Mouse (Mus musculus): ENCODE measurements around the gene Tpte.

The Tpte gene

DNA sequence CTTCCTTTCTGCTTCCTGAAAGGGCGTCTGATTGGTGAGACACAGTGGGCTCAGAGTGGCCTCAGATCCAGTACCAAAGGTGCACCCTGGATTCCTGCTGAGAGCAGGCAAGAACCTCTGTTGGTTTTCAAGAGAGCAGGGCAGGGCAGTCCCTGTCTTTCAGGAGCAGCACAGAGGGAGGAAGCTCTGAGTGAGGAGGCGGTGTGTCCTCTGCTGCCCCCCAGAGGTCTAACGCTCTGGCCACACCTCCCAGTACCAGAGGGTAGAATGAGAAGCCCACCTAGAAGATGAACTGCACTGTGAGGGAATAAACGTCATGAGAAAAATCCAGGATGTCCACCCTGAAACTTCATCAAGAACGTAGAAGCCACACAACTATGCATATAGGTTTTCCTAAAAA lies 93.7 kb downstream of the Tpte start:
- DNase-seq (ENCODE audit: low spot score): peak; percentile 13

DNA sequence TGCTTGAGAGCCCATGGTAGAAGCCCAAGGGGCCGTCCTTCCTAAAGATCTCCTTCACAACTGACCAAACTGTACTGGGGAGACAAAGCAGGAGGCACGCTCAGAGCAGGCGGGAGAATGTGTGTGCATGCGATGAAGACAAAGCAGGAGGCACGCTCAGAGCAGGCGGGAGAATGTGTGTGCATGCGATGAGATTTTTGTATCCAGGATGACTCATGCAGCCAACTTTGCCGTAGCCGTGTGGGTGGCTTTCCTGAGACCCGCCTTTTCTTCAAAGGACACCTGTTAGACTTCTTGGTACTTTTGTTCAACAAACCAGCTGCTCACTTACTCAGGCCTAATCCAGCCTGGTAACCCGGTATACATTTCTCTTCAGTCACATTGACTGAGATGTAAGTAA lies 97.7 kb downstream of the Tpte start:
- DNase-seq (ENCODE audit: low spot score): no peak

DNA sequence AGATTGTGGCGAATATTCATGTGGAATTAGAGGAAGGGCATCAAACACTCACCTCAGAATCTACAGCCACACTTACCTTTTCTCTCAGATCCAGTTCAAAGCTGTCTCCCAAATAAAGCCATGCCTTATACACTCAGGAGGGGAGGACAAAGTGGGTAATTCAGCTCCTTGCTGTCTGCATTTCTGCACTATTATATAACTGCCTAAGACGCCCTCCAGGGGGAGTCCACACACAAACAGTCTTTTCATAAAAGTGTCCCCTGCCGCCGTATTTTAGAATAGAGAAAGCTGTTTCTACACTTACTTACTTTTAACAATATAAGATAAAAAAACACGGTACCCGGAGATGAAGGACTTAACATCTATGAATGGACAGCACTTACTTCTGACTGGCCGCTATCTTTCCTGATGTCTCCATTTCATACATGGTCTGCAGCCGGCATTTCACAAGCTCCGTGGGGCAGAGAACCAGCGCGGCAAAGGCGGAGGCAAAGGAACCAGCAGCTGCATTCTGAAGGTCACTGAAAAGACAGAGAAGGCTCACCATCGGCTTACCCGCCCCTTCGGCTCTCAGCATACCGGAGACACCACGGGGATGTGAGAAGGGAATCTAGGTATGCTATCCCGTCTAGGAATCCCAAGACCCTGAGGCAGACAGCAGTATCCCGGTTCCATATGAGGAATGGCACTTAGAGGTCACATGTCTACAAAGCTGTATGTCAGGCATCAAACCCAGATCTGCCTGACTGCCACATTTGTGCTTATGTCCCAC lies 99.8 kb downstream of the Tpte start:
- no peak for DNase-seq (ENCODE audit: low spot score)

DNA sequence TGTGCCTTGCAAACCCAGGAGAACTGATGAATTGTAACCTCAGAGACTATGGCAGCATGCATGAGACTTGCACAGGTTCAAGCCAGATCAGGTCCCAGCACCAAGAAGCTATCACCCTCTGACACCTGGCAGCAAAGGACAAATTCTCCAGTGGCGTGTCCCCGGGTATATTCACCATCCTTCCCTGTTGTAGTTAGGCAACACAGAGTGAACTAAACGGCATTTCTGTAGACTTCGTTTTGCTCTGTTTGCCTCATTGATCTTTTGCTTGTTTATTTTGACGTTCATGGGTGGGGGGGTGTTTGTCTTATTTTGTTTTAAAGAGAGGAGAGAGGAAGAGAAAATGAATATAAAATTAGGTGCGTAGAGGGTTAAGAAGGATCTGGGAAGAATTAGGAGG lies 101.9 kb downstream of the Tpte start:
- DNase-seq (ENCODE audit: low spot score): no peak

DNA sequence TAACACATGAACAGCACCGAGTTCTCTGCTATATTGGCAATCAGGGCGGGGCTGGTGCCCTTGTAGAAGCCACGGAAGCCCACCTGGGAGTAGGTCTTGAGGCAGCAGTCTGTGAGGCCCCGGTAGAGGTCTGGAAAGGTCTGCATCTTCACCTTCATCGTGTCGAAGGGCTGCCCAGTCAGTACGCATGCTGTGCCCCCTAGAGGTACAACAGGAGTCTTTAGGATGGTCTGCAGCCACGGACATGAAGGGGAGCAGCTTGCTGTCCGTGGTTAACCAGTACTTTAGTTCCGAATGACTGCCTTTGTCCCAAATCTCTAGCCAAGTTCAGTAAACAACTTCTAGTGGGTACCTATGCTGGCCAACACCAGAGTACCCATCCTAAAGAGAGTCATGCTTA lies 106.6 kb downstream of the Tpte start:
- DNase-seq (ENCODE audit: low spot score): no peak

DNA sequence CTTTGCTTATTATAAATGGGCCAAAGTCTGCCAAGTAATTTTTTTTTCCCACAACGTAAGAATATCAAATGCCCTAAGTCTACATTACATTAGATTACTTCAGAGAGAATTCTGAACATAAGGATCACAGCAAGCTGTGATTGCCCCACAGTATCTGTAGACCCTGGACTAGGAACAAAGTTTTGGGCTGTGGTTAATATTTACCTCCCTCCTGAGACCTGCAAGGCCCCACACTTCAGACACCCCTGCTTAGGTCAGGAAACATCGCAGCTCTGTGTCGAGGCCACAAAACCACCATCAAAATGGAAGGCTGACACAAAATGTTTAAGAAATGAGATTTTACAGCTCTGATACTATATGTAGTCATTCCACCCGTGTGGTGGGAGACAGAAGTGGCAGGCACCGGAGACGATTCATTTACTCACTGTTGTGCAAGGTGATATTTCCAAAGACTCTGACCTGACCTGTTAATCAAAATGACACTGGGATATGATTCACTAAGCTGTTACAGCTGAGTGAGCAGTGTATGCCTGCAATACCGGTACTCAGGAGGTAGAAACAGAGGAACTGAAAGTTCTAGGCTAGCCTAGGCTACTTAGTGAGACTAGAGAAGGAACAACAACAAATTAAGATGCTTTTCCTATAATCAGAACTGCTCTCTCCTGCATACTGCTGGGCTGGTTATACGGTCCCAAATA lies 107.7 kb downstream of the Tpte start:
- DNase-seq (ENCODE audit: low spot score): no peak

DNA sequence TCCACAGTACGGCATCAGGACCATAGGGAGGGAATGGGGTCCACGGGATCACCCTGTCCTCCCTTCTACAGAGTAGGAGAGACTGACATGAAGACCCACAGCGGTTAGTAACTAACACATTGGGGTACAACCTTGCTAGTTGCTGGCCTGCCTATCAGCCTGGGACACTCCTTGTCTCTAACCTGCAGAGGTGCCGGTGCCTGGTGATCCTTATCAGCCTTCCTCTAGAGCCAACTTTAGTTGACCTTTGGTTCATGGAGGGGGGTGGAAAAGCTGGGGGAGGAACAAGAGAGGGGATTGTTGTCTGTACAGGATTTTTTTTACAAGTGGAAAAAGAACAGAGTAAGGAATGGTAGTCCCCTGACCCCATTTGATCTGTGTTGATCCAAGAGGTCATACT lies 111.2 kb downstream of the Tpte start:
- DNase-seq (ENCODE audit: low spot score): no peak

DNA sequence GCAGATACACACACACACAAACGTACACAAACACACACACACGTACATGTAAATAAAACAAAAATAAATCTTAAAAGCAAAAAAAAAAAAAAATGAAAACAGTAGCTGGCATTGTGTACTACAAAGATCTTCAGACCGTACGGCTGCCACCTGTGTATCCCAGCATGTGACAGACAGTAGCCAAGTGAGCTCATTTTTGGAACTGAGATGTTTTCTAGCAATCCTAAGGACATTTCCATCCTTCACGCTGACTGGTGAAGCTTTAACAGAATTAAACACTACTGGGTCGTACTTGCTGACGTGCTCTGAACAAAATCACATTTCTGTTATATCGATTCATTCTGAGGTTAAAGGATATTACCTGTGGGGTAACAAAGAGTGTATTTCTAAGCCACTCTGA lies 112.0 kb downstream of the Tpte start:
- no peak for DNase-seq (ENCODE audit: low spot score)

DNA sequence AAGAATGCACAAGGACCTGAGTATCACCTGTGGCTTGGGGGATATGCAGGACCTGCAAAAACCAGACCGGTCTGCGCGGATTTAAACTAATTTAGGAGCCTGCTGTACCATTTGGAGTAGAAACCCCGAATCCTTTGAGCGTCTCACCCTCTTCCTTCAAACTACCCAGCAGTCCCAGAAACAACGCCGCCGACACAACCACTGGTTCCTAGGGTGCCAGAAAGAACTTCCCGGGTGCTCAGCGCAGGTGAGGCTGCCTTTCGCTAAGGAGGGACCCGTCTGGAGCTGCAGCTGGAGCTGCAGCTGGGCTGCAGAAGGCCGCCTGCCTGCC lies 114.5 kb downstream of the Tpte start:
- no peak for DNase-seq (ENCODE audit: low spot score)

DNA sequence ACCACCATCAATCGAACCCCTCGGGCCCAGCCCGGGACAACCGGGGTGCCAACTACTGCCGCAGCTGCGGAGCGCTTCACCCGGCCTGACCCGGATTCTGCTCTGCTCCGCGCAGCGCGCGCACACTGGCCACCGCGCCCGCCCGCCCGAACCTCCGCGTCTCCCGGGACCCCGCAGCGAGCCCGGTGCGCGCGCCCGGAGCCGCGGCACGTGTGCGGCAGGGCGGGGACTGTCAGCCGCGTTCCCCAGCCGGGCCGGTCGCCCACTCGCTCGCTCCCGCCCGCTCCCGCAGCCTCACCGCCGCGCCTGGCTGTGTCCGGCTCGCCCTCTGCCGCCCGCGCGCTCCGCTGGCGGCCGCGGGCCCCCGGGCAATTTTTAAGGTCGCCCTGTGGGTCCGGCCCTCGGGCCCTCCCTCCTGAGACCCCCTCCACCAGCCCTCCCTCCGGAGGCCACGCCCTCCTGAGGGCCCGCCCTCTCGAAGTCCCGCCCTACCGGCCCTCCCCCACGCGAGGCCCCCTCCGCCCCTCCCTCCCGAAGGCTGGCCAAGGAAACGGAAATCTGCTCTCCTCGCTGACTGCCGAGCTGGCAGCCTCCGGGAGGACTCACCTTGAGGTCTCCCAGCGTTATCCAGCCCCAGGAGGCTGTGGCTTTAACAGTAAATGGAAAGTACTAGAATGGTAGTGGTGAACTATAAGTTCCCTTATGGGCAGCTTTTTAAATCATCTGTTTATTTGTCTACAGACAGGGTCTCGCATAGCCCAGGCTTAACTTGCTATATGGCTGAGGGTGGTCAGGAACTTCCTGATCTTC lies 115.1 kb downstream of the Tpte start, which contains the start of gene Slc25a15:
Slc25a15 (minus strand) TSS at position 456 of the 810 bp plus-strand sequence.
- peak; percentile 81 for DNase-seq (ENCODE audit: low spot score)

DNA sequence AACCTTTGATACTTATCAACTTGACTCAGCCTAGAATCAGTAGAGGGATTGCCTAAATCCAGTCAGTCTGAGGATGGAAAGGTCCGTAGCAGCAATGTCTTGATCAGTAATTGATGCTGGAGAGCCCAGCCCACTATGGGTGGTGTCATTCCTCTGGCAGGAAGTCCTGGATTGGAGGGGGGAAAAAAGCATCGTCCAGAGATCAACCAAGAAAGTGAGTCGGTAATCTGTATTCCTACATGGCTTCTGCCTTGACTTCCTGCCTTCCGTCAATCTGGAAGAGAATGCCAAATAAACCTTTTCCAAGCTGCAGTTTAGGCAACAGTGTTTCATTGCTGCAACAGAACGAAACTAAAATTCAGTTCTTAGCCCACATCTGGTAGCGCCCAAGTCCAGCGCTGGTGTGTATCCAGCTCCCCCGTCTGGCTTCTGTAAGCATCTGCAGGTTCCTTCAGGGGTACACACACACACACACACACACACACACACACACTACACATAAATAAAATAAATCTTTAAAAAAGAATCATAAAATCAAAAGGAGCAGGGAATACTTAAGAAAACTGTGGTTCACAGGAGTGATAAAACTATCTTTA lies 116.1 kb downstream of the Tpte start:
- no peak for DNase-seq (ENCODE audit: low spot score)

DNA sequence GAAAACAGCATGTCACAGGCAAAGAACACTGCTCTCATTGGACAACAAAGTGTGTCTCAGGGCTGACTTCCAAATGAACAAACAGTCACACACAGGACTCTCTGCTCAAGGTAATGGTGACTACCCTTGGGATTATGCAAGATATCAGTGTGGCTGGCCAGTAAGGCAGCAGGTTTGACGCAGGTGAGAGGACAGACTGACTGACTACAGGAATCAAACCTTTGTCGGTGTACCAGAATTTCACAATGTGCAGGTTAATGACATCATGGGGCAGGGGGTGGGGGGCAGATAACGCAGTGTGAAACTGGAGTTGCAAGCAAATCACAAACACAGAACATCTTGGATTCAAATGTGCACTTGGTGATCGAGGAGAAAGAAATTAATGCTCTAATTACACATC lies 117.4 kb downstream of the Tpte start:
- DNase-seq (ENCODE audit: low spot score): no peak

DNA sequence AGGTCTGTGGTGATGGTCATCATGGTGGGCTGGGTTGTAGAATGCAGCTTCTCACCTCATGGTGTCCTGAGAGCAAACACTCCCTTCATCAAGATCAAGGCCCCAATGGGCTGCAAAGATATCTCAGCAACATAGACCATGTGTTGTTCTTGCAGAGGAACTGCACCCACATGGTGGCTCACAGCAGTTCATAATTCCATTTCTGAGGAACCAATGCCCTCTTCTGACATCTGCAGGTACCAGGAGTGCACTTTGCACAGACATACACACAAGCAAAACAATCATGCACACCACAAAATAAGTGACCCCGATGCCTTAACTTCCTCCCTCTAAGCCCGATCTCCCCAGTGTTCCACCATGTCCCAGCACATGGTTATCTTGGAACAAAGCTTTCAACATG lies 120.0 kb downstream of the Tpte start:
- DNase-seq (ENCODE audit: low spot score): no peak

DNA sequence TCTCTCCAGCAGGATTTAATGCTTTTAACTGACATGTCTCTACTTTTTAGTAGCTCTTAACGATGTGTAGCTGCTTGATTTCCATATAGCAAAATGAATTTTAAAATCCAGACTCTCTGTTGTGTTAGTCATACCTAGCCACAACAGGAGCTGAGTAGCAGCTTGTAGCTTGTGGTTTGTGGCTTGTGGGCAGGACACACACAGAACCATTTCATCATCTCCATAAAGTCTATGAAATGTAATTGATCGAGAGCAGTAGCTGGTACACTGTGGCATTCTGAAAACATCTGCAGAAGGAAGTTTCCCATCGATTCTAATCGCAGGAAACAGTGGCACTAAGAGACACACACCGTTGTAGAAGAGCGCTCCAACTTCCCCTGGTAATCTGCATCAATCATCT lies 122.5 kb downstream of the Tpte start:
- DNase-seq (ENCODE audit: low spot score): peak; percentile 63

DNA sequence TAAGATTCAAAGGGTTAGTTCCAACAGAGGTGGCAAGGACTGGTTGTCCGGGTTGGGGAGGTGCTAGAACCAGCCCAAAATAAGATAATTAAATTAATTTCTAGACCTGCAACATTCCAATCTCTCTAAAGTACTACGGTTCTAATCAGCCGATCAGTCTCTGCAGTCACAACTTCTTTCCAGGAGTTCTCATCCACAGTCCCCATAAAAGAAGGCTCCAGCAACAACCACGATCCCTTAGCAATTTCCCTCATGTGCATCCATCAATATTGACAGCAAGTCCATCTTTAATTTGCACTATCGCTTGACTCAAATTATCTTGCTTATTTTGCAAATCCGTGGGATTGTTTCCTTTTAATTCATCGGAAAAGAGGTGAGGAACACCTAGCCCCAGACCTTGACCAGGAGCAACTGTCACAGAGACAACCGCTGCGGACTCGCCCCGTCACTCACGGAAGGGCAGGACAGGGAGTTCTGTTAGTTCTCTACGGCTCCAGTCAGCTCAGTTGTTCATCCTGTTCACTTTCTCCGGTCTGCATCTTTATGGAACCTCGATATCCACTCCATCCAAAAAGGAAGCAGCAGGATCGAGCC lies 127.5 kb downstream of the Tpte start:
- no peak for DNase-seq (ENCODE audit: low spot score)

DNA sequence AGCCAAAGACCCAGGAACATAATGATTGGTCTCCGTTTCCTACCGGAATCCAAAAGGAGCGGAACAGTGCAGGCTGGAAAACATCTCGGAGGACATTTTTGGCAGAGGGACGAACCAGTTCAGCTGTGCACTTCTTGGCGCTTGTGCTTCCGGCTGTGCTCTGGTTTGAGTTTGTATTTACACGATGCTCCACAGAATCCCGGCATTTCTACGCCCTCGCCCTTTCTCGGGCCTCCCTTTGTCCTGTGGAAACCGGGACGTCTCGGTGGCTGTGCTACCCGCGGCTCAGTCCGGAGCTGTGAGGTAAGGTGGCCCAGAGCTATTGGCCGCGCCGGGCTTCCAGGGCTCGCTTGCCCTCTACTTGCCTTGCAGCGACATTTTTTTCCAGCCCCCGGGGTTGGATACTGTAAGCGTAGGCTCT lies 128.1 kb downstream of the Tpte start, which contains the start of gene Mrps31:
Mrps31 (plus strand) TSS at position 80 of the 421 bp plus-strand sequence.
- DNase-seq (ENCODE audit: low spot score): peak; percentile 81

DNA sequence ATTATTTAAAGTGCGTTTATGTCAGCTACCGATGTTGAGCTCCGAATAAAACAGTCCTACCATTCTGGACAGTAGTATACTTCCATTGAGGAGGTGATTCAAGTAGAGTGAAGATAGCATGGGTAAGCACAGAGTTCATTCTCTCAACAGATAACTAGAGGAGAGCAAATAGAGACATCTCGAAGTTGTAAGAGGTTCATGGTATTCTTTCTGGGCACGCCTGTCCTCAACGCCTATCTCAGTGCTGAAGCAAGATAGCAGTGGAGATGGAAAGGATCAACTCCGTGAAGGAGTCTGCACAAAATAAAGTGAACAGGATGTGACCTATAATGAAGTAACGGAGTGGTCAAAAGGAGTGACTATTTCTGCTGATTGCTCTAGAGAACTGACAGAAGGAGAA lies 128.7 kb downstream of the Tpte start:
- no peak for DNase-seq (ENCODE audit: low spot score)

Data from T-cell, adult 2 months (primary cell).